ENCODE assay signal across 9 mouse cellular contexts in genomic region chr4:87767711-87768561, GRCm38 (mm10).
DNase-seq lines count a peak whose midpoint lies in the region; TF ChIP-seq lines count a peak whose summit lies in the region.
"Had no signal": no experiment of that assay in that cellular context is flagged by ENCODE, and none has a peak within 500 bp of the region (broad histone marks: within the 10 kb centered on the region; RNA-seq: fewer than 3 reads in every experiment).

No protein-coding gene starts in this region.

- no peaks in the 10 kb centered on the region for H3K9me3 ChIP-seq in forebrain, embryonic 10.5 days
- H3K9me3 ChIP-seq in limb, embryonic 10.5 days (replicated peaks) = no peaks in the 10 kb centered on the region
- H3K9me3 ChIP-seq: stomach, embryonic 15.5 days had no signal

- no peak overlapping the region for H3K4me3 ChIP-seq in kidney, adult 2 months (ENCODE audit: insufficient read depth, low read depth, low read length)
- no peak overlapping the region for H3K4me3 ChIP-seq in forebrain, embryonic 10.5 days
- no peak overlapping the region for H3K4me3 ChIP-seq in limb, embryonic 10.5 days
- no peak overlapping the region for H3K4me3 ChIP-seq in thymus, adult 2 months (ENCODE audit: control insufficient read depth, insufficient read depth, low read length)
- H3K4me3 ChIP-seq: stomach, embryonic 15.5 days had no signal

- 66% methylated on average over 11 of the region's 11 CpGs for WGBS in kidney, adult 2 months
- 40% methylated on average over 11 of the region's 11 CpGs for WGBS in forebrain, embryonic 10.5 days
- WGBS in limb, embryonic 10.5 days = 36% methylated on average over 11 of the region's 11 CpGs
- WGBS in thymus, adult 2 months = 90% methylated on average over 11 of the region's 11 CpGs

- no peaks in the 10 kb centered on the region for H3K36me3 ChIP-seq in kidney, adult 2 months (ENCODE audit: control insufficient read depth, insufficient read depth, low read length)
- peaks cover 1% of the 10 kb centered on the region for H3K36me3 ChIP-seq in forebrain, embryonic 10.5 days (replicated peaks)
- peaks cover under 1% of the 10 kb centered on the region for H3K36me3 ChIP-seq in limb, embryonic 10.5 days
- H3K36me3 ChIP-seq in thymus, adult 2 months (ENCODE audit: control insufficient read depth, insufficient read depth, low read length) = no peaks in the 10 kb centered on the region
- H3K36me3 ChIP-seq: stomach, embryonic 15.5 days had no signal

- no peaks in the 10 kb centered on the region for H3K27me3 ChIP-seq in kidney, adult 2 months (replicated peaks; ENCODE audit: control insufficient read depth, insufficient read depth, low read length)
- H3K27me3 ChIP-seq in forebrain, embryonic 10.5 days (ENCODE audit: poor library complexity, severe bottlenecking) = peaks cover 16% of the 10 kb centered on the region; the same call in 1 of the 2 replicates
- H3K27me3 ChIP-seq in limb, embryonic 10.5 days (ENCODE audit: low read depth, poor library complexity, severe bottlenecking) = no peaks in the 10 kb centered on the region
- H3K27me3 ChIP-seq in thymus, adult 2 months (ENCODE audit: control insufficient read depth, insufficient read depth, low read length) = no peaks in the 10 kb centered on the region
- H3K27me3 ChIP-seq: stomach, embryonic 15.5 days had no signal

- peak; percentile 4 to 26 for DNase-seq in kidney, postnatal 4 days
- DNase-seq in kidney, adult 2 months = no peak
- DNase-seq in forebrain, embryonic 10.5 days (ENCODE audit: extremely low spot score, low spot score) = peak; percentile 54
- DNase-seq in limb, embryonic 10.5 days (ENCODE audit: low spot score) = peak; percentile 60
- peak; percentile 18 for DNase-seq in retina, embryonic 14.5 days (ENCODE audit: low spot score)
- no peak for DNase-seq in thymus, adult 2 months
- DNase-seq in adrenal gland, postnatal 4 days (ENCODE audit: low spot score in 2 of 2) = no peak
- DNase-seq in kidney, adult 11 months = no peak

- H3K27ac ChIP-seq in kidney, adult 2 months (ENCODE audit: insufficient read depth, low read depth, low read length) = no peak overlapping the region
- H3K27ac ChIP-seq in forebrain, embryonic 10.5 days = peak overlapping the region; percentile 56; the same call in 1 of the 2 replicates
- H3K27ac ChIP-seq in limb, embryonic 10.5 days = peak overlapping the region; percentile 68
- H3K27ac ChIP-seq in thymus, adult 2 months (ENCODE audit: control insufficient read depth, insufficient read depth, low read length) = no peak overlapping the region
- H3K27ac ChIP-seq: stomach, embryonic 15.5 days had no signal

- TF ChIP-seq CTCF in kidney, adult 2 months (conservative IDR thresholded peaks at IDR 0.05; ENCODE audit: insufficient read depth, insufficient read length, low read depth, low read length) = no peak
- no peak for TF ChIP-seq CTCF in thymus, adult 2 months (IDR thresholded peaks at IDR 0.05; ENCODE audit: borderline replicate concordance, control insufficient read depth, extremely low read depth, insufficient read depth, low read length, poor library complexity)

- H3K4me1 ChIP-seq in kidney, adult 2 months (ENCODE audit: control insufficient read depth, insufficient read depth, low read length) = no peaks in the 10 kb centered on the region
- H3K4me1 ChIP-seq in forebrain, embryonic 10.5 days = peaks cover 19% of the 10 kb centered on the region
- peaks cover 18% of the 10 kb centered on the region for H3K4me1 ChIP-seq in limb, embryonic 10.5 days
- no peaks in the 10 kb centered on the region for H3K4me1 ChIP-seq in thymus, adult 2 months (replicated peaks; ENCODE audit: control insufficient read depth, insufficient read depth, low read length)
- H3K4me1 ChIP-seq: stomach, embryonic 15.5 days had no signal

- TF ChIP-seq POLR2A in kidney, adult 2 months (IDR thresholded peaks at IDR 0.05; ENCODE audit: low read depth, low read length) = no peak
- TF ChIP-seq POLR2A in thymus, adult 2 months (IDR thresholded peaks at IDR 0.05; ENCODE audit: control insufficient read depth, extremely low read depth, insufficient read depth, low read length, poor library complexity) = no peak

Comparison
In these comparisons a context has a peak if more than half of its experiments do, and no peak if none do; other contexts are left out.
1. DNase-seq: peak in kidney, postnatal 4 days (2 of 2), forebrain, embryonic 10.5 days (single experiment), limb, embryonic 10.5 days (single experiment) and retina, embryonic 14.5 days (single experiment); none in kidney, adult 2 months (single experiment), thymus, adult 2 months (single experiment), adrenal gland, postnatal 4 days (0 of 2) and kidney, adult 11 months (single experiment).
2. H3K27ac ChIP-seq: peak in forebrain, embryonic 10.5 days (single experiment) and limb, embryonic 10.5 days (single experiment); none in kidney, adult 2 months (single experiment) and thymus, adult 2 months (single experiment).